Mouse (Mus musculus): ENCODE measurements around the gene Tmed1.
"Not testable (repeated sequence)": the region's sequence is repeated elsewhere in the genome, so short reads cannot be mapped to it uniquely, and the experiment has no call there.

Gene Tmed1

GRCm38 (mm10) chr9:21509772-21510688, at the start of gene Tmed1:
Gene Tmed1, minus strand, starts transcription at chr9:21510252.
- peak; percentile 96 for DNase-seq (ENCODE audit: low spot score)

DNA sequence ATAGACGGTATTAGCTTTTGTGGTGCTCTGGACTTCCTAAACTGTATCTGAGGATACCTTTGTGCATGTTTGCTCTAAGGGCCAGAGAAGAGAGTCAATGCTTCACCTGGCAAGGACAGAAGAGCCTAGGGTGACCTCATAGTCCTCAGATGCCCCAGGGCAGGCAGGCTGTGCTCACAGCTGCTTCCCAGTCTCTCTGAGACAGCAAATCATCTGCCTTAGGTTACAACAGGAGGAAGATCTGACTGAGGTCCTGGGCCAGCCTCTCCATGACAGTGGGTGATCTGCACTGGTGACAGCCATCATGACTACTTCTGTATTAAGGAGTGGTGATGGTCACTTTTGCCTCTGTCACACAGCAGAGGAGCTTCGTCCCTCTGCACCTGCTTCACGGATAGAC, 49.1 kb upstream of the Tmed1 start:
- DNase-seq (ENCODE audit: low spot score), result no peak

GRCm38 (mm10) chr9:21558366-21558765, 48.3 kb upstream of the Tmed1 start:
- DNase-seq (ENCODE audit: low spot score), result no peak

DNA sequence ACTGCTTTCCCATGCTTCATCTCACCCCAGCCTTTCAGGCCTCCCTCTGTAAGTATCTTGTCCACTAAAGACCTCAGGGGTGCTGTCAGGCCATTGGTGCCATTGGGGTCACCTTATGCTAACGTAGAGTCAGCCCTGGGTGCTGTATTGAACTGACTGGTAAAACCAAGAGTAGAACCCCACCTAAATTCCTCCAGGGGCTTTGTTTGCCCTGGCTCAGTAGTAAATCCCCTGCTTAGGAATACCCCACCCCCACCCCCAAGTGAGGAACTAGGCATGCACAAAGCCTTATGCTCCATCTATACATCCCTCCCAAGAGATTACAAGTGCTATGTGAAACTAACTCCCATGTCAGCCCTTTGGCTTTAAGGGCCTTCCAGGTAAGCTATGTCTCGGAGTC, 47.5 kb upstream of the Tmed1 start:
- no peak for DNase-seq (ENCODE audit: low spot score)

GRCm38 (mm10) chr9:21556996-21557395, 46.9 kb upstream of the Tmed1 start:
- peak; percentile 4 for DNase-seq (ENCODE audit: low spot score)

GRCm38 (mm10) chr9:21555198-21555742, 45.2 kb upstream of the Tmed1 start:
- no peak for DNase-seq (ENCODE audit: low spot score)

DNA sequence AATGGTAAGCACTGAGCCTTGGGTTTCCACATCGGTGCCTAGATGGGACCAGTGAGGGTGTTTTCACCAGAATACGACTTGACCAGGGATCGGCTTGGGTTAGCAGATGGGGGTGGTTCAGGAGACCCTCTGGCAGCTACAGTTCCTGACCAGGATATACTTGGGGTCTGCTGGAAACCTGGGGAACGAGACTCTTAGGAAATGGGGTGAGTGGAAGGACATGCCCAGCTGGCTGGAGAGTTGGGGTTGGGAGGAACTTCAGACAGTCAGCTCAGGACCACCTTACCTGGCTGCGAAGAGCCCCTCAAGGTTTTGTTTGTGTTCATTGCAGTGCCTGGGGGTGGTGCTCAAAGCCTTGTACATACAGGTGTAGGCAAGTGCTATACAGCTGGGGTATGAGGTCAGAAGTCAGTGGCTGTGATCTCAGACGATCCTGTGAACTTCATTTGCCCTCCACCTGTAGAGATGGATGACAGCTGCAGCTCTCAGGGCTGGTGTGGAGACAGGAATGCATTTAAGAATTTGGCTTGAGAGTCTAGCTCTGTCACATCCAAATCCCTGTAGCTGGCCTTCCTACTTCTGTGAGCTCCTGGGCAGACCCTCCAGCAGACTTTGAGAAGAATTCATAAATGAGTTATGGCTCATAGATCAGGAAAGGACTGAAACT, 43.7 kb upstream of the Tmed1 start:
- no peak for DNase-seq (ENCODE audit: low spot score)

DNA sequence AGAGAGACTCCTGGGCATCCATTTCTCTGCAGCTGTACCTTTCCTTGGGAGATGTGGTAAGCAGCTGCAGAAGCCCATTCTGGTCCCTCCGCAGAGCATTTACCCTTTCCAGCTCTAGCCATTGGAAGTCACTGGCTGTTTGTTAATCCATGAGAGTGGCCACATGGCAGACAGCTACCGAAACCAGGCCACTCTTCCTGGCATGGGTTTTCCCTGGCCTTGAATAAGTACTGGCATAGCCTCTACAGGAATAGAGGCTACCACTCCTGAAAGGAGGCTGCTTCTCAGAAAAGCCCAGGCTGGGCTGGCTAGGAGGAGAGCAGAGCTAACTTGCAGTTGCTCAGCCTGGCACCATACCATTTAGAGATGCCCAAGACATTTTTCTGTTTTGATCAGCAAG, 41.0 kb upstream of the Tmed1 start:
- DNase-seq (ENCODE audit: low spot score), result no peak

DNA sequence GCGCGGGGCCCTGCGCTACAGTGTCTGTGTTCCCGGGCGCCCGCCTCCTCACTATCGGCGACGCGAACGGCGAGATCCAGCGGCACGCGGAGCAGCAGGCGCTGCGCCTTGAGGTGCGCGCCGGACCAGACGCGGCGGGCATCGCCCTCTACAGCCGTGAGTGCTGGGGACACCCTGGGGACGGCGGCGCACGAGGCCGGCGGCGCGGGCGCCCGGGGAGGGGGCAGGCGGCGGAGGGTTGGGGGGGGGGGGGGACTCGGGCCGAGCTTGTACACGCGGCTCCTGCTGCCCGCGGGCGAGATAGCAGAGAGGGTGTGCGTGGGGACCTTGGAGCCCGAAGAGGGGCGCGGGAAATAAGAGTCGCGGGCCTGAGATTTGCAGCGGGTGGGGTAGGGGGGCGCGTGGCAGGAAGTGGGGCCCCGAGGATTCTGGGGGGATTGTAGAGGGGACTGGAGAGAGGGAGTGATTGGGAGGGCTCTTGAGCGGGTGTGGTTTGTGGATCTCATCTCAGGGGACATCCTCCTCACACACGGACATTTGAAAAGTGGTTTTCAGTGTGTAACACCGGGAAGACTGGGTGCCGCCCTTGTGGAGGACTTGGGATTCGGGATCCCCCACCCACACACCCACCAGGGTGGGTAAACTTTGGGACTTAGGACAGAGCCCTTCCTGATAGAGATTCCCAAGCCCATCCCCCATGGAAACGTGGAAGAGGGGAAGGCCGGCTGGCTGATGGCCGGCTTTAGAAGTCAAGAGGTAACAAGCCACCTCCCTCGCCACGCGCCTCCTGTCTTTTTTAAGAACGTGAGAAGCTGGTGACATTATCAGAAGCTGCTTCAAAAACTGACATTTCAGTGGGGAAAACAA, 37.3 kb upstream of the Tmed1 start:
- peak; percentile 47 for DNase-seq (ENCODE audit: low spot score)

DNA sequence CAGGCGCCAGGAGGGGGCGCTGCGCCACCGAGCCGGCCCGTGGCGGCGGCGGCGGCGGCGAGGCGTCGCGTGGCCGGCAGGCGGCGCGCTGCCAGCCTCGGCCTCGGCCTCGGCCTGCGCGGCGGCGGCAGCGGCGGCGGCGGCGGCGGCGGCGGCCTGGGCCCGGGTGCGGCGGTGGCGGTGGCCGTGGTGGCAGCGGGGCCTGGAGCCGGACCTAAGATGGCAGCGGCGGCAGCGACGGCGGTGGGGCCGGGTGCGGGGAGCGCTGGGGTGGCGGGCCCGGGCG, 36.7 kb upstream of the Tmed1 start, which contains the start of gene Carm1:
TSS of gene Carm1 (plus strand) at position 106 of the 286 bp plus-strand sequence.
- no peak for DNase-seq (ENCODE audit: low spot score)

GRCm38 (mm10) chr9:21545916-21546788, 36.1 kb upstream of the Tmed1 start:
- peak; percentile 99 for DNase-seq (ENCODE audit: low spot score)

DNA sequence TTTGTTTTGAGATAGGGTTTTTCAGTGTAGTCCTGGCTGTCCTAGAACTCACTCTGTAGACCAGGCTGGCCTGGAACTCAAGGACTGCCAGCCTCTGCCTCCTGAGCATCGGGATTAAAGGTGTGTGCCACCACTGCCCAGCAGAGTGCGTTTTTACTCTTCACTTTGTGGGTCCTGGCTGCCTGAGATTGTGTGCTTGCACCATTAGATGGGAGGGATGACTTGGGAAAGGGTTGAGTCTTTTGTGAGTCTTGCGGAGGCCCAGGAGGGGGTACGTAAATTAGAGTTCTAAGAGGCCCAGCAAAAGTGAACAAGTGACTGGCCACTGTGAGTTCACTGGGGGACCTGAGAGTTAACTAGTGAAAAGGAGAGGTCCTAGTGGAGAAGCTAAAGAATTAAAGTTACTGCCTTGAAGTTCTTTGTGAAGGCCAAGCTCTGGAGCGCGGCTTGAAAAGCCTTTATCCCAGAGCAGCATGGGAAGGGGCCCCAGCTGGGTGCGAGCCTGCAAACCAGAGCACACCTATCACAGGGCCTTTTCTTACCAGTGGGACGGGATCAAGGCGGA, 35.4 kb upstream of the Tmed1 start:
- DNase-seq (ENCODE audit: low spot score), result no peak

DNA sequence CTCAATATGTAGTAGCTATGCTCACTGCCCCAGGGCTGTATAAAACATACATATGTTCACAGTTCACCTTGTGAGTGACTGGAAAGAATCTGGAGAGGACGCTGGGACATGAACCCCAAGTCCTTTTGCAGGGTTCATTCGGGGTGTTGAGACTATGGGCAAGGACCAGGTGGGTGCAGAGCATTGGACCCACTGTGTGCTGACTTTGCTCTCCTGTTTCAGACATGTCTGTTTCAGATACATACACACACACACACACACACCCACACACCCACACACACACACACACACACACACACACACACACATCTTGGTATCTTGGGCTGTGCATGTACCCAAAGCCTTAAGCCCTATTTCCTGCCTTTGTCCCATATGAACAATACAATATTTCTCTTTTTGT, 31.9 kb upstream of the Tmed1 start:
- not testable (repeated sequence) for DNase-seq (ENCODE audit: low spot score)

DNA sequence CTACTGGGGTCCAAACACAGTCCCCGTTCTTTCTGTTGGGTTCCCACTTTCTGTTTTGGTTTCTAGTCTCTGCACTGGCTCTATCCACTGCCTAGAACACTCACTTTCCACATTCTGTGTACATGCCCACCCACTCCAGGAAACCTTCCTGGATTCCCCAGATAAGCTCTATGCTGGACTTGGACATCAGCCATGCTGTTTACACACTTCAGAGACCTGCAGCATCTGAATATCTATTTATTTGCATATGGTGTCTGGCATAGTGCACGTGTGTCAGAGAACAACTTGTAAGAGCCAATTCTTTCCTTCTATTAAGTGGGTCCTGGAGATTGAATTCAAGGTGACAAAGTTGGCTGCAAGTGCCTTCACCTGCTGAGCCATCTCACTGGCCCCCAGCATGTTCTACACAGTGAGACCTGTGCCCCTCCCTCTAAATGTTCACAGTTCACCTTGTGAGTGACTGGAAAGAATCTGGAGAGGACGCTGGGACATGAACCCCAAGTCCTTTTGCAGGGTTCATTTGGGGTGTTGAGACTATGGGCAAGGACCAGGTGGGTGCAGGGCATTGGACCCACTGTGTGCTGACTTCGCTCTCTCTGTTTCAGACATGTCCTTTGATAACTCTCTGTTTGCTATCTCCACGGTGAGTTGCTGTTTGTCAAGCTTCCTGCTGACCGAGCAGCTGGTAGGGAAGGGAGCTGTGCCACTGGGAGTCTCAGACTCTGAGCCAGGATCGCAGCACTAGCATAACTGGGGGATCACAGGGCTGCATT, 30.1 kb upstream of the Tmed1 start:
- DNase-seq (ENCODE audit: low spot score), result no peak

GRCm38 (mm10) chr9:21537009-21537408, 27.0 kb upstream of the Tmed1 start:
- DNase-seq (ENCODE audit: low spot score), result no peak

- no peak for DNase-seq (ENCODE audit: low spot score)
Measured at GRCm38 (mm10) chr9:21536501-21536900, 26.4 kb upstream of the Tmed1 start.

DNA sequence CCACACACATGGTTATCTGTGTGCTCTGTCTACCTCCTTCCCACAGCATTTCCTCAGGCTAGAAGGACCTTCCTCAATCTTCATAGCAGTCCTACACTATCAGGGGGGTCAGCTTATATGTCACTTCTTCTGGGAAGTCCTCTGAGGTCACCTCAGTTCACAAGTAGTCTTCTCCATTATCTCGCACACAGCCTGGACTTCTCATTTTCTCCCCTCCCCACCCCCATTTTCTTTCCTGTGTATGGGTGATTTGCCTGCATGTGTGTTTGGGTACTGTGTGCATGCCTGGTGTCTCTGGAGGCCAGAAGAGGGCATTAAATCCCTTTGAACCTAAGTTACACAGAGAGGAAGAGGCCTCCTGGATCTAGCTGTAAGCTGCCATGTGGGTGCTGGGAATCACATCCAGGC, 17.9 kb upstream of the Tmed1 start:
- DNase-seq (ENCODE audit: low spot score), result peak; percentile 12

- DNase-seq (ENCODE audit: low spot score), result no peak
Measured at GRCm38 (mm10) chr9:21527100-21527801, 17.2 kb upstream of the Tmed1 start.

DNA sequence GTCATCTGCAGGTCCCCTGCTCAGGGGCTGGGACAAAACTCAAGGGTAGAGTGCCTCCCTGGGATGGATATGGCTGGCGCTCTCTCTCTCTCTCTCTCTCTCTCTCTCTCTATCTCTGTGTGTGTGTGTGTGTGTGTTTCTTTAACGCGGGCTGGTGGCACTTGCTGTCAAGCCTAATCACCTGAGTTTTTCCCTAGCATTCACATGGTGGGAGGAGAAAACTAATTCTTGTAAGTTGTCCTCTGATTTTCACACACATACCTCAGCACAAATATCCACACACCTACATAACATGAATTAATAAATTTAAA, 16.5 kb upstream of the Tmed1 start:
- no peak for DNase-seq (ENCODE audit: low spot score)

All from lung, postnatal 25 days (tissue).